Mouse (Mus musculus) thymus, adult 2 months (tissue): Measurements from ENCODE around the gene Irf2. TPM values are rescaled to one million over a fixed set of nuclear protein-coding genes. Genes with fewer than 3 reads are reported as not detected.

ENCODE experiments used
- DNase-seq: peaks from one replicate; pipeline ENCODE4 v3.0.0; 2021
- H3K27ac ChIP-seq: fragments of 200-500 bp; 2 replicates; pipeline ENCODE4 v1.5.1; 2012; ENCODE audit warnings: low read length, control low read depth; ENCODE audit not compliant: control insufficient read depth, insufficient read depth
- H3K27me3 ChIP-seq: fragments of 200-500 bp; 2 replicates; pipeline ENCODE4 v1.6.1; 2012; ENCODE audit warnings: mild to moderate bottlenecking, low read length, moderate library complexity, mixed read lengths; ENCODE audit not compliant: control insufficient read depth, insufficient read depth
- H3K36me3 ChIP-seq: fragments of 200-500 bp; 2 replicates; pipeline ENCODE4 v1.6.1; 2012; ENCODE audit warnings: mild to moderate bottlenecking, low read length, moderate library complexity; ENCODE audit not compliant: control insufficient read depth, insufficient read depth
- H3K4me1 ChIP-seq: fragments of 200-500 bp; replicated peaks from 2 replicates; pipeline ENCODE4 v1.6.1; 2012; ENCODE audit warnings: low read length; ENCODE audit not compliant: control insufficient read depth, insufficient read depth
- H3K4me3 ChIP-seq: fragments of 200-500 bp; 2 replicates; pipeline ENCODE4 v1.5.1; 2012; ENCODE audit warnings: mild to moderate bottlenecking, low read length, control low read depth, moderate library complexity; ENCODE audit not compliant: control insufficient read depth, insufficient read depth
- CTCF ChIP-seq: fragments of 200-500 bp; IDR thresholded peaks from 2 replicates; pipeline ENCODE4 v1.5.1; 2012; ENCODE audit warnings: mild to moderate bottlenecking, control low read depth, low read length, moderate library complexity, borderline replicate concordance; ENCODE audit not compliant: control insufficient read depth, poor library complexity, insufficient read depth; ENCODE audit errors: extremely low read depth
- POLR2A ChIP-seq: fragments of 200-500 bp; IDR thresholded peaks from 2 replicates; pipeline ENCODE4 v1.6.1; 2012; ENCODE audit warnings: mild to moderate bottlenecking, low read length, control low read depth, moderate library complexity; ENCODE audit not compliant: control insufficient read depth, poor library complexity, insufficient read depth; ENCODE audit errors: extremely low read depth
- WGBS: fragments of 180-500 bp; shearing (Covaris S2); methylation state at CpG from one replicate; pipeline ENCODE4 v1.1.7; 2018; 5-methylcytosine and 5-hydroxymethylcytosine counted together
- polyA plus RNA-seq: library from polyadenylated mRNA; depleted of rRNA; stranded (reverse); fragments of >200 nt; gene quantifications from 2 replicates; pipeline ENCODE4 v1.2.3, GENCODE M21; 2012

Irf2 gene
- polyA plus RNA-seq, 1 experiment = 29.8 TPM

- H3K4me3 ChIP-seq = no peak overlapping the region
- no peak for DNase-seq
- H3K27ac ChIP-seq = no peak overlapping the region
- WGBS = 40% methylated on average over 2 of the region's 2 CpGs
- H3K27me3 ChIP-seq = no peaks in the 10 kb centered on the region
- H3K4me1 ChIP-seq = peaks cover 29% of the 10 kb centered on the region
- TF ChIP-seq POLR2A (no peak), CTCF (no peak)
- H3K36me3 ChIP-seq = no peaks in the 10 kb centered on the region
Measured at GRCm38 (mm10) chr8:46758676-46759075, 19.1 kb downstream of the Irf2 start.

- TF ChIP-seq CTCF = no peak
- no peak for TF ChIP-seq POLR2A
- Histone ChIP-seq H3K27ac (no peak overlapping the region), H3K4me3 (no peak overlapping the region), H3K36me3 (no peaks in the 10 kb centered on the region), H3K4me1 (peaks cover 30% of the 10 kb centered on the region), H3K27me3 (no peaks in the 10 kb centered on the region)
- DNase-seq = no peak
- 93% methylated on average over 7 of the region's 7 CpGs for WGBS
Measured at GRCm38 (mm10) chr8:46759562-46759961, 20.0 kb downstream of the Irf2 start.

- no peak overlapping the region for H3K4me3 ChIP-seq
- 94% methylated on average over 7 of the region's 7 CpGs for WGBS
- H3K27ac ChIP-seq = no peak overlapping the region
- H3K36me3 ChIP-seq = no peaks in the 10 kb centered on the region
- TF ChIP-seq CTCF = no peak
- TF ChIP-seq POLR2A = no peak
- no peak for DNase-seq
- H3K4me1 ChIP-seq = peaks cover 33% of the 10 kb centered on the region
- no peaks in the 10 kb centered on the region for H3K27me3 ChIP-seq
Measured at GRCm38 (mm10) chr8:46760701-46761100, 21.2 kb downstream of the Irf2 start.

GRCm38 (mm10) chr8:46761454-46761853, 21.9 kb downstream of the Irf2 start:
- 76% methylated on average over 6 of the region's 6 CpGs for WGBS
- Histone ChIP-seq H3K4me3 (no peak overlapping the region), H3K36me3 (no peaks in the 10 kb centered on the region), H3K27ac (no peak overlapping the region), H3K27me3 (no peaks in the 10 kb centered on the region), H3K4me1 (peaks cover 32% of the 10 kb centered on the region)
- no peak for TF ChIP-seq CTCF
- TF ChIP-seq POLR2A = no peak
- DNase-seq = no peak

- no peaks in the 10 kb centered on the region for H3K36me3 ChIP-seq
- H3K4me3 ChIP-seq = no peak overlapping the region
- no peak overlapping the region for H3K27ac ChIP-seq
- DNase-seq = no peak
- no peak for TF ChIP-seq POLR2A
- no peak for TF ChIP-seq CTCF
- H3K4me1 ChIP-seq = peaks cover 18% of the 10 kb centered on the region
- no peaks in the 10 kb centered on the region for H3K27me3 ChIP-seq
- WGBS = 84% methylated on average over 11 of the region's 11 CpGs
Measured at GRCm38 (mm10) chr8:46769408-46770180, 30.1 kb downstream of the Irf2 start.

GRCm38 (mm10) chr8:46770905-46771516, 31.5 kb downstream of the Irf2 start:
- TF ChIP-seq CTCF (no peak), POLR2A (no peak)
- peaks cover 13% of the 10 kb centered on the region for H3K4me1 ChIP-seq
- no peak overlapping the region for H3K27ac ChIP-seq
- no peaks in the 10 kb centered on the region for H3K27me3 ChIP-seq
- DNase-seq = no peak
- H3K36me3 ChIP-seq = no peaks in the 10 kb centered on the region
- WGBS = 94% methylated on average over 7 of the region's 7 CpGs
- H3K4me3 ChIP-seq = no peak overlapping the region

- H3K27ac ChIP-seq = no peak overlapping the region
- no peak for DNase-seq
- no peaks in the 10 kb centered on the region for H3K36me3 ChIP-seq
- H3K4me3 ChIP-seq = no peak overlapping the region
- TF ChIP-seq POLR2A = no peak
- no peak for TF ChIP-seq CTCF
- H3K27me3 ChIP-seq = no peaks in the 10 kb centered on the region
- peaks cover 13% of the 10 kb centered on the region for H3K4me1 ChIP-seq
- WGBS = 58% methylated on average over 6 of the region's 6 CpGs
Measured at GRCm38 (mm10) chr8:46772801-46773200, 33.3 kb downstream of the Irf2 start.
